Mouse (Mus musculus) forebrain, embryonic 15.5 days (tissue): ENCODE results near the gene Efnb2. TPM values are rescaled to one million over a fixed set of nuclear protein-coding genes. Genes with fewer than 3 reads are reported as not detected.

ENCODE experiments used
- ATAC-seq: fragments of 200-750 bp; cut with Nextera tagmentation; replicated peaks from 2 replicates; pipeline ENCODE4 v1.8.0; 2017; ENCODE audit warnings: mild to moderate bottlenecking, moderate TSS enrichment, moderate library complexity
- H3K27ac ChIP-seq: fragments of 300-500 bp; sonication (generic); replicated peaks from 2 replicates; pipeline ENCODE4 v1.5.1; 2015; ENCODE audit warnings: mild to moderate bottlenecking, inconsistent platforms
- H3K27me3 ChIP-seq: fragments of 300-500 bp; sonication (generic); 2 replicates; pipeline ENCODE4 v1.6.1; 2015; ENCODE audit warnings: inconsistent platforms
- H3K36me3 ChIP-seq: fragments of 300-500 bp; sonication (generic); 2 replicates; pipeline ENCODE4 v1.6.1; 2015; ENCODE audit warnings: mild to moderate bottlenecking, inconsistent platforms
- H3K4me1 ChIP-seq: fragments of 300-500 bp; sonication (generic); 2 replicates; pipeline ENCODE4 v1.6.1; 2015; ENCODE audit warnings: inconsistent platforms
- H3K4me2 ChIP-seq: fragments of 300-500 bp; sonication (generic); replicated peaks from 2 replicates; pipeline ENCODE4 v1.6.1; 2015; ENCODE audit warnings: mild to moderate bottlenecking, inconsistent platforms
- H3K4me3 ChIP-seq: fragments of 300-500 bp; sonication (generic); 2 replicates; pipeline ENCODE4 v1.5.1; 2015; ENCODE audit warnings: mild to moderate bottlenecking, inconsistent platforms
- H3K9ac ChIP-seq: fragments of 300-500 bp; sonication (generic); replicated peaks from 2 replicates; pipeline ENCODE4 v1.6.1; 2015; ENCODE audit warnings: mild to moderate bottlenecking, inconsistent platforms
- H3K9me3 ChIP-seq: fragments of 300-500 bp; sonication (generic); 2 replicates; pipeline ENCODE4 v1.6.1; 2016; ENCODE audit warnings: inconsistent platforms
- WGBS: fragments of 180-500 bp; shearing (Covaris S2); methylation state at CpG from one replicate; pipeline ENCODE4 v1.1.7; 2015; ENCODE audit warnings: mixed read lengths; 5-methylcytosine and 5-hydroxymethylcytosine counted together
- microRNA-seq: library from miRNA; unstranded; fragments of <30 nt; microRNA quantifications from one replicate; pipeline ENCODE4, GENCODE M21; 2016
- polyA plus RNA-seq: library from polyadenylated mRNA; unstranded; fragments of >200 nt; fragmentation: Nextera tagmentation; extraction: Ambion mirVana; gene quantifications from 2 replicates; pipeline ENCODE4 v1.2.1, GENCODE M21; 2015

Efnb2 gene
- polyA plus RNA-seq, 1 experiment from 2014 or later = 65.3 TPM

GRCm38 (mm10) chr8:8574521-8575499, 86.2 kb downstream of the Efnb2 start:
- ATAC-seq = peak; percentile 67; the same call in 1 of the 2 replicates
- no peaks in the 10 kb centered on the region for H3K27me3 ChIP-seq
- 22% methylated on average over 19 of the region's 19 CpGs for WGBS
- 0 out of 2 replicates have a peak overlapping the region, but pooled peaks have one; percentile 4 for H3K4me2 ChIP-seq
- H3K9me3 ChIP-seq = no peaks in the 10 kb centered on the region
- H3K9ac ChIP-seq = no peak overlapping the region
- no peak overlapping the region for H3K4me3 ChIP-seq
- H3K36me3 ChIP-seq = no peaks in the 10 kb centered on the region
- peaks cover 19% of the 10 kb centered on the region for H3K4me1 ChIP-seq
- H3K27ac ChIP-seq = no peak overlapping the region

- Histone ChIP-seq H3K27me3 (no peaks in the 10 kb centered on the region), H3K4me3 (no peak overlapping the region), H3K36me3 (no peaks in the 10 kb centered on the region), H3K4me1 (peaks cover 13% of the 10 kb centered on the region; the same call in 1 of the 2 replicates), H3K27ac (no peak overlapping the region), H3K9me3 (no peaks in the 10 kb centered on the region), H3K9ac (no peak overlapping the region), H3K4me2 (no peak overlapping the region)
- no peak for ATAC-seq
- WGBS = 21% methylated on average over 5 of the region's 5 CpGs
Observed at GRCm38 (mm10) chr8:8572272-8572671, 88.8 kb downstream of the Efnb2 start.

GRCm38 (mm10) chr8:8571625-8572215, 89.3 kb downstream of the Efnb2 start:
- 87% methylated on average over 7 of the region's 7 CpGs for WGBS
- H3K4me1 ChIP-seq = peaks cover 13% of the 10 kb centered on the region; the same call in 1 of the 2 replicates
- no peak overlapping the region for H3K27ac ChIP-seq
- H3K4me2 ChIP-seq = no peak overlapping the region
- no peak overlapping the region for H3K9ac ChIP-seq
- no peaks in the 10 kb centered on the region for H3K36me3 ChIP-seq
- H3K4me3 ChIP-seq = no peak overlapping the region
- no peak for ATAC-seq
- H3K27me3 ChIP-seq = no peaks in the 10 kb centered on the region
- H3K9me3 ChIP-seq = no peaks in the 10 kb centered on the region

- H3K27me3 ChIP-seq = no peaks in the 10 kb centered on the region
- H3K4me2 ChIP-seq = no peak overlapping the region
- no peaks in the 10 kb centered on the region for H3K9me3 ChIP-seq
- peaks cover 4% of the 10 kb centered on the region; the same call in 1 of the 2 replicates for H3K4me1 ChIP-seq
- no peak for ATAC-seq
- no peak overlapping the region for H3K9ac ChIP-seq
- H3K36me3 ChIP-seq = no peaks in the 10 kb centered on the region
- WGBS = 90% methylated on average over 10 of the region's 10 CpGs
- no peak overlapping the region for H3K4me3 ChIP-seq
- H3K27ac ChIP-seq = no peak overlapping the region
Observed at GRCm38 (mm10) chr8:8569280-8569679, 91.8 kb downstream of the Efnb2 start.

GRCm38 (mm10) chr8:8568215-8568773, 92.7 kb downstream of the Efnb2 start:
- no peak overlapping the region for H3K4me3 ChIP-seq
- H3K4me2 ChIP-seq = no peak overlapping the region
- no peak for ATAC-seq
- H3K9me3 ChIP-seq = no peaks in the 10 kb centered on the region
- WGBS = 94% methylated on average over 9 of the region's 9 CpGs
- no peak overlapping the region for H3K9ac ChIP-seq
- H3K27ac ChIP-seq = no peak overlapping the region
- H3K27me3 ChIP-seq = no peaks in the 10 kb centered on the region
- H3K4me1 ChIP-seq = peaks cover 4% of the 10 kb centered on the region; the same call in 1 of the 2 replicates
- no peaks in the 10 kb centered on the region for H3K36me3 ChIP-seq

Small RNAs within 50 kb of the gene (microRNA-seq; reads per million reads assigned to microRNA genes)
- gene Mir7654 = 6.8 reads per million, percentile 22 among the genes with 10 or more reads in this experiment

Other genes with a start within 250 kb of the Efnb2 start
- gene Arglu1, start 29.3 kb upstream of the Efnb2 start, polyA plus RNA-seq = 199 TPM in 2 replicates